Mouse (Mus musculus): ENCODE data around the gene Rtn4ip1. TPM values are rescaled to one million over a fixed set of nuclear protein-coding genes. Genes with fewer than 3 reads are reported as not detected.

Gene Rtn4ip1
- total and polyA plus RNA-seq, 3 experiments, result 11.6 to 23.5 TPM; not detected in 1

DNA sequence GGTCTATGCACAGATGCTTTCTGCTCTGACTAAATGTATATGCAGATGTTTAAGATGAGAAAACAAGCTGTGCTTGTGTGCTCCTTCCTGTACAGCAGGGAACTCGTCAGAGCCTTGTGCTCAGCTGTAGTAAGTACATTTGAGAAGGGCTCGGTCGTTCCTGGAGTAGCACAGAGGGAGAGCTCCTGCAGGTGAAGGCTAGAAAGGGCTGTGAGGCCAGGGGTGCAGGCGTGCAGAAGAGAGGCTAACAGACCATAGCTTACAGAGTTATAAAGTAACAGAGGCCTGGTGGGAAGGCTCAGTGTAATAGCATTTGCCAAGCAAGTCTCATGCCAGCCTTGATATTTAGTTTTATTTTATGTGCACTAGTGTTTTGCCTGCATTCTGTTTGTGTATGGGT, 43.8 kb downstream of the Rtn4ip1 start:
- no peaks in the 10 kb centered on the region for H3K4me1 ChIP-seq (ENCODE audit: control insufficient read depth in 1 of 2, insufficient read depth in 2 of 2, low read length in 2 of 2)
- no peak for DNase-seq (ENCODE audit: low read depth, low spot score)
- no peaks in the 10 kb centered on the region for H3K79me2 ChIP-seq (ENCODE audit: control insufficient read depth, insufficient read depth, low read length, poor library complexity)
- H3K27me3 ChIP-seq (ENCODE audit: control insufficient read depth in 1 of 2, insufficient read depth in 2 of 2, low read length in 2 of 2), result no peaks in the 10 kb centered on the region
- H3K4me3 ChIP-seq (ENCODE audit: control insufficient read depth in 1 of 2, insufficient read depth in 1 of 2, low read depth in 2 of 2, low read length in 2 of 2), result no peak overlapping the region
- TF ChIP-seq ZKSCAN1 (IDR thresholded peaks at IDR 0.05; ENCODE audit: low read depth, low read length) (no peak), SMC3 (IDR thresholded peaks at IDR 0.05; ENCODE audit: low read depth, low read length) (no peak), E2F4 (IDR thresholded peaks at IDR 0.05; ENCODE audit: borderline replicate concordance, low read depth, low read length) (no peak)
- H3K9ac ChIP-seq (ENCODE audit: control insufficient read depth, low read depth, low read length, poor library complexity, severe bottlenecking), result no peak overlapping the region
- no peaks in the 10 kb centered on the region for H3K9me3 ChIP-seq (replicated peaks; ENCODE audit: insufficient read depth, low read length)
- H3K36me3 ChIP-seq (ENCODE audit: control insufficient read depth in 1 of 2, insufficient read depth in 2 of 2, low read length in 2 of 2), result peaks cover 0 to 1% of the 10 kb centered on the region in 2 experiments; a peak in 1 of 4 replicates
- no peak overlapping the region for H3K27ac ChIP-seq (ENCODE audit: control insufficient read depth, low read depth, low read length)

- no peak overlapping the region for H3K9ac ChIP-seq (ENCODE audit: control insufficient read depth, low read depth, low read length, poor library complexity, severe bottlenecking)
- H3K27ac ChIP-seq (ENCODE audit: control insufficient read depth, low read depth, low read length), result no peak overlapping the region
- no peaks in the 10 kb centered on the region; a peak in 1 of 4 replicates for H3K36me3 ChIP-seq (ENCODE audit: control insufficient read depth in 1 of 2, insufficient read depth in 2 of 2, low read length in 2 of 2)
- no peaks in the 10 kb centered on the region for H3K79me2 ChIP-seq (ENCODE audit: control insufficient read depth, insufficient read depth, low read length, poor library complexity)
- H3K4me3 ChIP-seq (ENCODE audit: control insufficient read depth in 1 of 2, insufficient read depth in 1 of 2, low read depth in 2 of 2, low read length in 2 of 2), result no peak overlapping the region
- DNase-seq (ENCODE audit: low read depth, low spot score), result peak; percentile 87
- no peaks in the 10 kb centered on the region for H3K9me3 ChIP-seq (replicated peaks; ENCODE audit: insufficient read depth, low read length)
- H3K27me3 ChIP-seq (ENCODE audit: control insufficient read depth in 1 of 2, insufficient read depth in 2 of 2, low read length in 2 of 2), result no peaks in the 10 kb centered on the region
- H3K4me1 ChIP-seq (ENCODE audit: control insufficient read depth in 1 of 2, insufficient read depth in 2 of 2, low read length in 2 of 2), result no peaks in the 10 kb centered on the region; a peak in 1 of 4 replicates
- no peak for TF ChIP-seq TBP (IDR thresholded peaks at IDR 0.05; ENCODE audit: low read depth, low read length)
- no peak for TF ChIP-seq E2F4 (IDR thresholded peaks at IDR 0.05; ENCODE audit: borderline replicate concordance, low read depth, low read length)
- TF ChIP-seq POLR2A (IDR thresholded peaks at IDR 0.05; ENCODE audit: control insufficient read depth in 1 of 2, insufficient read depth in 1 of 2, low read depth in 1 of 2, low read length in 2 of 2, poor library complexity in 1 of 2), result no peak
- peak; percentile 87 to 97 (median 88) for TF ChIP-seq CTCF (IDR thresholded peaks at IDR 0.05 in 2 of 3, conservative IDR thresholded peaks at IDR 0.05 in 1 of 3; ENCODE audit: control insufficient read depth in 1 of 3, insufficient read depth in 1 of 3, low read depth in 2 of 3, low read length in 3 of 3, poor library complexity in 1 of 3, severe bottlenecking in 1 of 3)
- TF ChIP-seq UBTF (IDR thresholded peaks at IDR 0.05; ENCODE audit: borderline replicate concordance, insufficient read depth, low read depth, low read length), result no peak
- TF ChIP-seq ELF1 (IDR thresholded peaks at IDR 0.05; ENCODE audit: low read depth, low read length), result no peak
- TF ChIP-seq HCFC1 (IDR thresholded peaks at IDR 0.05; ENCODE audit: low read depth, low read length), result peak; percentile 30; the same call in 1 of the 2 replicates
- no peak for TF ChIP-seq CHD1 (IDR thresholded peaks at IDR 0.05; ENCODE audit: low read depth, low read length)
- TF ChIP-seq SMC3 (IDR thresholded peaks at IDR 0.05; ENCODE audit: low read depth, low read length), result peak; percentile 99
- 0 out of 2 replicates have a peak, but pooled peaks have one; percentile 21 for TF ChIP-seq MAZ (IDR thresholded peaks at IDR 0.05; ENCODE audit: low read depth, low read length)
- TF ChIP-seq MAX (IDR thresholded peaks at IDR 0.05; ENCODE audit: low read length), result peak; percentile 36; the same call in 1 of the 2 replicates
- no peak for TF ChIP-seq NRF1 (IDR thresholded peaks at IDR 0.05; ENCODE audit: insufficient read depth, low read depth, low read length, poor library complexity, severe bottlenecking)
- TF ChIP-seq ZNF384 (IDR thresholded peaks at IDR 0.05; ENCODE audit: low read depth, low read length), result no peak
- no peak for TF ChIP-seq KAT2A (conservative IDR thresholded peaks at IDR 0.05; ENCODE audit: low read depth, low read length)
- TF ChIP-seq NELFE (IDR thresholded peaks at IDR 0.05; ENCODE audit: low read depth, low read length), result no peak
- TF ChIP-seq RAD21 (IDR thresholded peaks at IDR 0.05; ENCODE audit: low read depth, low read length), result no peak; the same call in none of the 2 replicates
- no peak for TF ChIP-seq GABPA (IDR thresholded peaks at IDR 0.05; ENCODE audit: low read depth, low read length)
- TF ChIP-seq CHD2 (IDR thresholded peaks at IDR 0.05; ENCODE audit: low read length), result no peak
- TF ChIP-seq SIN3A (IDR thresholded peaks at IDR 0.05; ENCODE audit: low read length), result peak; percentile 60; the same call in 1 of the 2 replicates
- no peak for TF ChIP-seq EP300 (IDR thresholded peaks at IDR 0.05; ENCODE audit: low read depth in 1 of 2, low read length in 2 of 2)
- TF ChIP-seq ZKSCAN1 (IDR thresholded peaks at IDR 0.05; ENCODE audit: low read depth, low read length), result no peak
- TF ChIP-seq ETS1 (IDR thresholded peaks at IDR 0.05; ENCODE audit: low read depth, low read length), result peak; percentile 17; the same call in 1 of the 2 replicates
- no peak for TF ChIP-seq USF2 (IDR thresholded peaks at IDR 0.05; ENCODE audit: borderline replicate concordance in 1 of 2, insufficient read depth in 1 of 2, low read depth in 1 of 2, low read length in 2 of 2)
- peak; percentile 96 for TF ChIP-seq ZC3H11A (IDR thresholded peaks at IDR 0.05; ENCODE audit: low read depth, low read length)
- no peak for TF ChIP-seq MAFK (IDR thresholded peaks at IDR 0.05; ENCODE audit: borderline replicate concordance, low read depth, low read length)
- TF ChIP-seq TAL1 (IDR thresholded peaks at IDR 0.05; ENCODE audit: low read length), result no peak
- TF ChIP-seq MYC (IDR thresholded peaks at IDR 0.05; ENCODE audit: low read depth, low read length), result peak; percentile 81
- TF ChIP-seq JUND (IDR thresholded peaks at IDR 0.05; ENCODE audit: low read depth, low read length), result no peak
- 0 out of 2 replicates have a peak, but pooled peaks have one; percentile 6 for TF ChIP-seq GATA1 (IDR thresholded peaks at IDR 0.05; ENCODE audit: low read depth, low read length)
- no peak for TF ChIP-seq ZMIZ1 (IDR thresholded peaks at IDR 0.05; ENCODE audit: low read depth, low read length)
- no peak for TF ChIP-seq POLR2AphosphoS5 (IDR thresholded peaks at IDR 0.05; ENCODE audit: borderline replicate concordance, low read depth, low read length)
- no peak for TF ChIP-seq POLR2AphosphoS2 (IDR thresholded peaks at IDR 0.05; ENCODE audit: low read length)
Measured at GRCm38 (mm10) chr10:43953942-43954341, 52.3 kb downstream of the Rtn4ip1 start.
